Mouse (Mus musculus) neural tube, embryonic 14.5 days (tissue): Measurements from ENCODE around the gene A1cf. TPM values are rescaled to one million over a fixed set of nuclear protein-coding genes. Genes with fewer than 3 reads are reported as not detected.
A peak's percentile ranks its signal among the peaks of the same experiment; 100 is the strongest.

Experiments used
- ATAC-seq: fragments of 200-750 bp; cut with Nextera tagmentation; 2 replicates; pipeline ENCODE4 v1.8.0; 2017; ENCODE audit warnings: low read depth, mild to moderate bottlenecking, moderate TSS enrichment, moderate library complexity
- H3K27ac ChIP-seq: fragments of 300-500 bp; sonication (generic); 2 replicates; pipeline ENCODE4 v1.5.1; 2014; ENCODE audit warnings: low read depth, mild to moderate bottlenecking, control low read depth, low read length, moderate library complexity, mixed read lengths
- H3K27me3 ChIP-seq: fragments of 300-500 bp; sonication (generic); 2 replicates; pipeline ENCODE4 v1.6.1; 2014; ENCODE audit warnings: low read length; ENCODE audit not compliant: control insufficient read depth, insufficient read depth
- H3K36me3 ChIP-seq: fragments of 300-500 bp; sonication (generic); 2 replicates; pipeline ENCODE4 v1.6.1; 2014; ENCODE audit warnings: low read length, mixed read lengths; ENCODE audit not compliant: control insufficient read depth, insufficient read depth
- H3K4me1 ChIP-seq: fragments of 300-500 bp; sonication (generic); 2 replicates; pipeline ENCODE4 v1.6.1; 2014; ENCODE audit warnings: low read length; ENCODE audit not compliant: control insufficient read depth, insufficient read depth
- H3K4me2 ChIP-seq: fragments of 300-500 bp; sonication (generic); 2 replicates; pipeline ENCODE4 v1.6.1; 2014; ENCODE audit warnings: mild to moderate bottlenecking, low read depth, low read length, control low read depth
- H3K4me3 ChIP-seq: fragments of 300-500 bp; sonication (generic); 2 replicates; pipeline ENCODE4 v1.5.1; 2014; ENCODE audit warnings: low read depth, low read length, control low read depth, mixed read lengths
- H3K9ac ChIP-seq: fragments of 300-500 bp; sonication (generic); replicated peaks from 2 replicates; pipeline ENCODE4 v1.6.1; 2014; ENCODE audit warnings: low read depth, mild to moderate bottlenecking, control low read depth, low read length, mixed read lengths
- H3K9me3 ChIP-seq: fragments of 300-500 bp; sonication (generic); 2 replicates; pipeline ENCODE4 v1.6.1; 2016; ENCODE audit warnings: low read length; ENCODE audit not compliant: control insufficient read depth
- WGBS: fragments of 180-500 bp; shearing (Covaris S2); extraction: QIAGEN DNeasy Blood & Tissue Kit; methylation state at CpG from one replicate; pipeline ENCODE4 v1.1.7; 2014; 5-methylcytosine and 5-hydroxymethylcytosine counted together
- polyA plus RNA-seq: library from polyadenylated mRNA; unstranded; fragments of >200 nt; fragmentation: Nextera tagmentation; extraction: Ambion mirVana; gene quantifications from 2 replicates; pipeline ENCODE4 v1.2.1, GENCODE M21; 2014

The A1cf gene
- polyA plus RNA-seq, 1 experiment from 2014 or later, result not detected

- Histone ChIP-seq H3K4me2 (no peak overlapping the region), H3K9me3 (no peaks in the 10 kb centered on the region), H3K27ac (no peak overlapping the region), H3K27me3 (no peaks in the 10 kb centered on the region), H3K4me3 (no peak overlapping the region), H3K36me3 (no peaks in the 10 kb centered on the region), H3K4me1 (no peaks in the 10 kb centered on the region), H3K9ac (no peak overlapping the region)
- no peak for ATAC-seq
- WGBS, result 59% methylated on average over 3 of the region's 3 CpGs
Measured at GRCm38 (mm10) chr19:31963147-31963546, 94.6 kb downstream of the A1cf start.

DNA sequence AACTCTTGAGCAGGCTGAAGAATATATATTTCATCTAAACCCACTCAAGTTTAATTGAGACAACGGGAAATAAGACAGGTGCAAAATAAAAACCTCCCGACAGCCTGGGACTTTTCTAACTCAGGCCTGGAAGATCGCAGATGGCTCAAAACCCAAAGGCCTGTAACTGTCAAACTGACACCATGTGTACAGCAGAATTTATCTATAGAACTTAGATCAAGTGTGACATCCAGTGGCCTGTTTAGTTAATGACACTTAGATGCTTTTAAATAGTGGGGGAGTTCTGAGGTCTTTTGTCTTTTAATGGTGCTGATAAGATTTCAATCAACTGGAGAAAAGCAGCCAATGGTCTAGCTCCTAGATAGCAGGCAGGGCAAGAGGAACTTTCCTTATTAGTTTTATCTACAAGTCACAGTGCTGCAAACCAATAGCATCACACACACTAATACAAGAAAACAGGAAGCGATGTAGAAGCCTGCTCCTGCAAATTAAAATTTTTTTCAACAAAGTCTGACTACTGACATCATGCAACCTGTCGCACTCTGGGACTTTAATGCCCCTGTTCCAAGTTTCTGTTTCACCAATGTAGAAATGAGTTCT, 99.5 kb downstream of the A1cf start:
- Histone ChIP-seq H3K4me3 (no peak overlapping the region), H3K4me1 (no peaks in the 10 kb centered on the region), H3K27ac (no peak overlapping the region), H3K27me3 (no peaks in the 10 kb centered on the region), H3K9me3 (no peaks in the 10 kb centered on the region), H3K36me3 (no peaks in the 10 kb centered on the region), H3K9ac (no peak overlapping the region), H3K4me2 (no peak overlapping the region)
- 73% methylated on average over 5 of the region's 5 CpGs for WGBS
- no peak for ATAC-seq

GRCm38 (mm10) chr19:31971405-31971804, 102.8 kb downstream of the A1cf start:
- no peak overlapping the region for H3K4me2 ChIP-seq
- H3K36me3 ChIP-seq, result no peaks in the 10 kb centered on the region
- H3K4me1 ChIP-seq, result no peaks in the 10 kb centered on the region
- H3K27ac ChIP-seq, result no peak overlapping the region
- H3K27me3 ChIP-seq, result no peaks in the 10 kb centered on the region
- H3K9ac ChIP-seq, result no peak overlapping the region
- no peaks in the 10 kb centered on the region for H3K9me3 ChIP-seq
- no peak for ATAC-seq
- WGBS, result 61% methylated on average over 3 of the region's 3 CpGs
- no peak overlapping the region for H3K4me3 ChIP-seq

- WGBS, result 12% methylated on average over 6 of the region's 6 CpGs
- H3K4me3 ChIP-seq, result no peak overlapping the region
Measured at GRCm38 (mm10) chr19:31971998-31972397, 103.4 kb downstream of the A1cf start.

GRCm38 (mm10) chr19:31975882-31976281, 107.3 kb downstream of the A1cf start:
- 77% methylated on average over 2 of the region's 2 CpGs for WGBS
- Histone ChIP-seq H3K9ac (no peak overlapping the region), H3K4me3 (no peak overlapping the region), H3K27me3 (no peaks in the 10 kb centered on the region), H3K36me3 (no peaks in the 10 kb centered on the region), H3K4me1 (no peaks in the 10 kb centered on the region), H3K9me3 (no peaks in the 10 kb centered on the region), H3K4me2 (no peak overlapping the region), H3K27ac (no peak overlapping the region)
- ATAC-seq, result no peak

More at GRCm38 (mm10) chr19:31971998-31972397, 103.4 kb downstream of the A1cf start:
- Histone ChIP-seq H3K36me3 (no peaks in the 10 kb centered on the region), H3K4me2 (no peak overlapping the region), H3K27ac (no peak overlapping the region), H3K9ac (no peak overlapping the region), H3K4me1 (no peaks in the 10 kb centered on the region), H3K27me3 (no peaks in the 10 kb centered on the region), H3K9me3 (no peaks in the 10 kb centered on the region)
- ATAC-seq, result peak; percentile 95

DNA sequence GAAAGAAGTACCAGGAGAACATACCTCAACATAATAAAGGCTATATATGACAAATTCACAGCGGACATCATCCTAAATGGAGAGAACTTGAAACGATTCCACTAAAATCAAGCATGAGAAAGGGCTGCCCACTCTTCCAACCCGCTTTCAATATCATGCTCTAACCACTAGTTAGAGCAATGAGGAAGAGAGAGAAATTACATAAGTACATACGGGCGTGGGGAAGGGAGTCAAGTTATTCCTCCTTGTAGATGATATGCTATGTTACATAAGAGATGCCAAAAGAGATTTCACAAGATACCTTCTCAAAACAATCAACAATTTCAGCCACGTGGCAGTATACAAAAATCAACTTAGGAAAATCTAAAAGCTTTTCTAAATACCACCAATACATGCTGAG, 122.5 kb downstream of the A1cf start:
- H3K36me3 ChIP-seq, result no peaks in the 10 kb centered on the region
- H3K4me3 ChIP-seq, result no peak overlapping the region
- H3K9me3 ChIP-seq, result no peaks in the 10 kb centered on the region
- ATAC-seq, result no peak
- H3K27ac ChIP-seq, result no peak overlapping the region
- no peaks in the 10 kb centered on the region for H3K27me3 ChIP-seq
- H3K4me1 ChIP-seq, result no peaks in the 10 kb centered on the region
- no peak overlapping the region for H3K9ac ChIP-seq
- no peak overlapping the region for H3K4me2 ChIP-seq
- WGBS, result 93% methylated on average over 6 of the region's 6 CpGs

DNA sequence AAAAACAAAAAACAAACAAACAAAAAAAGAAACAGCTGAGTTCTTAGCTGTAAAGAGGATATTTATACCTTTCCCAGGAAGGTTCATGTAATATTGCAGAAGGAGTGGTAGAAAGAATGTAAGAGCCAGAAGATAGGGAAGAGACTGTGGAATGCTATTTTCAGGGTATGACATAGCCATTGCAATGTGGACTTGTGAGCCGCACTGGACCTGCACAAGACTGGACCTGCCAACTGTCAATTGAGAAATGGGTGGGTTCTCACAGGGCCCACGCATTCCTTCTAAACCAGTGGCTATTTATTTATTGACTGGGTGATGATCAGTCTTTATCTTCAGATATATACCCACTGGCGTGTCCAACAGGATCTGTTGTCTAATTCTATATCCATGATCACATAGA, 128.4 kb downstream of the A1cf start:
- H3K9ac ChIP-seq, result no peak overlapping the region
- no peaks in the 10 kb centered on the region for H3K9me3 ChIP-seq
- H3K27ac ChIP-seq, result no peak overlapping the region
- WGBS, result 95% methylated on average over 3 of the region's 3 CpGs
- ATAC-seq, result no peak
- no peaks in the 10 kb centered on the region for H3K27me3 ChIP-seq
- no peaks in the 10 kb centered on the region for H3K4me1 ChIP-seq
- H3K4me3 ChIP-seq, result no peak overlapping the region
- H3K36me3 ChIP-seq, result no peaks in the 10 kb centered on the region
- H3K4me2 ChIP-seq, result no peak overlapping the region

Other genes starting within 250 kb of the A1cf start
- 10.3 and 11.4 TPM in 2 replicates for gene Prkg1, start 103.7 kb upstream of the A1cf start, polyA plus RNA-seq
- gene Asah2, start 239.4 kb downstream of the A1cf start, polyA plus RNA-seq, result 1.2 and 1.6 TPM in 2 replicates